Mouse (Mus musculus) megakaryocyte, embryonic 14.5 days (primary cell): ENCODE measurements around the gene Dab1. TPM values are rescaled to one million over a fixed set of nuclear protein-coding genes. Genes with fewer than 3 reads are reported as not detected.

Experiments
- H3K27me3 ChIP-seq: replicated peaks from 2 replicates; pipeline ENCODE3; 2012; ENCODE audit warnings: inconsistent platforms
- H3K36me3 ChIP-seq: replicated peaks from 2 replicates; pipeline ENCODE3; 2012; ENCODE audit warnings: low read length, inconsistent platforms, mixed read lengths
- H3K4me1 ChIP-seq: 2 replicates; pipeline ENCODE4 v1.6.1; 2012; ENCODE audit warnings: inconsistent platforms
- H3K4me3 ChIP-seq: replicated peaks from 2 replicates; pipeline ENCODE3; 2012; ENCODE audit warnings: moderate library complexity, mild to moderate bottlenecking, inconsistent platforms
- H3K9me3 ChIP-seq: 2 replicates; pipeline ENCODE4 v1.6.1; 2012; ENCODE audit warnings: inconsistent platforms
- FLI1 ChIP-seq: IDR thresholded peaks from 2 replicates; pipeline ENCODE4 v1.6.1; 2012; ENCODE audit warnings: low read length, inconsistent platforms, mixed read lengths
- GATA1 ChIP-seq: IDR thresholded peaks from 3 replicates; pipeline ENCODE4 v1.6.1; 2012; ENCODE audit warnings: mixed read lengths, low read length, inconsistent platforms, borderline replicate concordance
- polyA plus RNA-seq: library from polyadenylated mRNA; stranded (reverse); fragments of >175 nt; gene quantifications from 2 replicates; pipeline ENCODE4 v1.2.3, GENCODE M21; 2012; ENCODE audit warnings: low replicate concordance; ENCODE audit not compliant: insufficient read depth

The Dab1 gene
- polyA plus RNA-seq, 1 experiment = not detected

DNA sequence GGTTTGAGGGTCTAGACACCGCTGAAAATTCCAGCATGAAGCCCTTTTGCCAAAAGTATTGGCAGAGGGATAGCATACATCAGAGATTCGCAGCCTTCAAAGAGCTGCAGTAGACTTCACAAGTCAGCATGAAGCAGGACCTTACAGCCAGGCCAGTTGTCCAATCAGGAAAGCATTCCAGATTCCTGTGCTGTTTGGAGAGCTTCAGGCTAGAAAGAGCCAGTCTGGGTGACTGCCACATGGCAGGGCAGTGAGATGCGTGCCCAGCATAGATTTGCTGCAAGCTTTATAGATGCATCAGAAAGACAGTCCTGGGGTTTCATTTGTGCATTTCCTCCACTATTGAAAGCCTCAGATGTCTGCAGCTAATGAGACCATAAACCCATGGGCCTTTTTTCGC, 66.0 kb downstream of the Dab1 start:
- Histone ChIP-seq H3K4me1 (no peaks in the 10 kb centered on the region), H3K27me3 (no peaks in the 10 kb centered on the region), H3K36me3 (no peaks in the 10 kb centered on the region), H3K4me3 (no peak overlapping the region), H3K9me3 (peaks cover 22% of the 10 kb centered on the region)
- TF ChIP-seq FLI1 (no peak), GATA1 (no peak)

DNA sequence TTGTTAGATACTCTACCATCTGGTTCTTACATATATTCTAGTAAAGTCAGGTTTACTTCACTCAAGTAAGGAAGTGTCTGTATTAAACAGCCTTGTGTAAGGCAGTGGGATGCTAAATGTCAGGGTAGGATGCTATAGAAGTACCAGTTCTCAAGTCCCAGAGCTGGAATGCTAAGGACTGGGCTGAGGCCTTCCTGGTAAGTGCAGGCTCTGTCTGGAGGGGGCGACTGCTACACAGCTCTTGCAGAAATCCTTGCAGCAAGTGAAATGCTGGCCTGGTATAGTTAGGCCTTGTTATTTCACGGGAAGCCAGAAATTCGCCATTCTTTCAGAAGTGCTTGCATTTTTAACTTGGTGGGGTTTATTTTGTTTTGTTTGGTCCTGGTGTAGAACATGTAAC, 72.6 kb downstream of the Dab1 start:
- TF ChIP-seq FLI1 (no peak), GATA1 (no peak)
- H3K36me3 ChIP-seq = no peaks in the 10 kb centered on the region
- peaks cover 13% of the 10 kb centered on the region for H3K9me3 ChIP-seq
- no peaks in the 10 kb centered on the region for H3K4me1 ChIP-seq
- H3K27me3 ChIP-seq = no peaks in the 10 kb centered on the region
- no peak overlapping the region for H3K4me3 ChIP-seq

DNA sequence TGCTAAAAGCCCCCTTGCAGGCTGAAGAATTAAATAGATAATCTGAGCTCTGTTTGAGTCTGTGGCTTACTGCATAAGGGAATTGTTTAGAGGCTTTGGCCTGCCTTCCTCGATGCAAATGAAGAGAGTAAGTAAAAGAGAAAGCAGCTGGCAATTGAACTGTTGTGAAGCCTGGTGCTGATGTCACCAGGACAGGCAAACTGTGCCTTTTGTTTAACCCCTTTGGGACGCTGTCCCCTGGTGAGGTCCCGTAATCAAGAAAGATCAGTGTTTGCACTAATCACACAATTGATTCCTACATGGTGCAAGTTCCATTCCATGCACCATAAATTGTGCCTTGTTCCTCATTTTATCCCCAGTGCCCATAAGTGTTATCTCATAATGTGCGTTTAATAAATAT, 80.6 kb downstream of the Dab1 start:
- H3K4me3 ChIP-seq = no peak overlapping the region
- no peaks in the 10 kb centered on the region for H3K36me3 ChIP-seq
- H3K9me3 ChIP-seq = peaks cover 34% of the 10 kb centered on the region
- no peaks in the 10 kb centered on the region for H3K4me1 ChIP-seq
- no peaks in the 10 kb centered on the region for H3K27me3 ChIP-seq
- no peak for TF ChIP-seq GATA1
- TF ChIP-seq FLI1 = no peak

GRCm38 (mm10) chr4:103700392-103700791, 81.2 kb downstream of the Dab1 start:
- Histone ChIP-seq H3K9me3 (peaks cover 31% of the 10 kb centered on the region), H3K36me3 (no peaks in the 10 kb centered on the region), H3K4me3 (no peak overlapping the region), H3K4me1 (no peaks in the 10 kb centered on the region), H3K27me3 (no peaks in the 10 kb centered on the region)
- TF ChIP-seq GATA1 (no peak), FLI1 (no peak)

- H3K4me3 ChIP-seq = no peak overlapping the region
- no peaks in the 10 kb centered on the region for H3K4me1 ChIP-seq
- H3K36me3 ChIP-seq = no peaks in the 10 kb centered on the region
- TF ChIP-seq GATA1 = no peak
- TF ChIP-seq FLI1 = no peak
- peaks cover 28% of the 10 kb centered on the region for H3K9me3 ChIP-seq
- H3K27me3 ChIP-seq = no peaks in the 10 kb centered on the region
Measured at GRCm38 (mm10) chr4:103702137-103702536, 83.0 kb downstream of the Dab1 start.

DNA sequence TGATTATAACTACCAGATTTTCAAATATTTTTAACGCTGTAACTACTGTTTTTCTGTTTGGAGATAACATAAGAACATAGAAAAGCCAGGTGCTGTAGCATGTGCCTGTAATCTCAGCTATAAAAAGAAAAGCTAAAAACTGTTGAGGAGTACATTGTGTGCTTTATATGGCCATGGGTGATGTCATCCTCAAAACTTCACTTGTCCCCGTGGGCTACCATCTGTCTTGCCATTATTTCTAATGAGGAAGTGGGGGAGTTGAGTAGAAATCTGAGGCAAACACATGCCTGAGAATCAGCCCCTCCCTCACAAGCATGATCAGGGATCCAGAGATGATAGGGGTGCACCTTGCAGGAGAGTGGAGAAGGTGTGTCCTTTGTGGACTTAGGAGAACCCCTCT, 85.3 kb downstream of the Dab1 start:
- peaks cover 18% of the 10 kb centered on the region for H3K9me3 ChIP-seq
- TF ChIP-seq GATA1 (no peak), FLI1 (no peak)

DNA sequence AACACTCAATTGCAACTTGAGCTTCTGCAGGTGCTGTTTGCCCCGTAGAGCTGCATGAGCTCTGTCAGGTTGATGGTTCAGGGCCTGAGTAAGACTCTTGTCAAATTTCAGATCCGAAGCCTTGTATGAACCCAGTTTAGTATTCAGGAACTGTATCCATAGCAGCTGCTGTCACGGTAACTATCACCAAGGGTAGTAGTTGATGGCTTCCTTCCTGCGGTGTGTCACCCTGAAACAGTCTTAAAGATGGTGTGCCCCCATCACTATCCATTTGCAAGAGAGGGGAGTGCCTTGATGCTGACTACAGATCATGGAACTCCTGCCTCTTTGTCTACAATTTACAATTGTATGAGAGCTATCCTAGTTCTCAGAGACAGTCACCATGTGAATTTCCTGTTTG, 87.3 kb downstream of the Dab1 start:
- peaks cover 9% of the 10 kb centered on the region for H3K9me3 ChIP-seq
- H3K36me3 ChIP-seq = no peaks in the 10 kb centered on the region
- no peaks in the 10 kb centered on the region for H3K4me1 ChIP-seq
- H3K27me3 ChIP-seq = no peaks in the 10 kb centered on the region
- TF ChIP-seq GATA1 (no peak), FLI1 (no peak)
- H3K4me3 ChIP-seq = no peak overlapping the region

More for the DNA sequence above, 85.3 kb downstream of the Dab1 start:
- no peaks in the 10 kb centered on the region for H3K27me3 ChIP-seq
- no peak overlapping the region for H3K4me3 ChIP-seq
- no peaks in the 10 kb centered on the region for H3K4me1 ChIP-seq
- H3K36me3 ChIP-seq = no peaks in the 10 kb centered on the region

DNA sequence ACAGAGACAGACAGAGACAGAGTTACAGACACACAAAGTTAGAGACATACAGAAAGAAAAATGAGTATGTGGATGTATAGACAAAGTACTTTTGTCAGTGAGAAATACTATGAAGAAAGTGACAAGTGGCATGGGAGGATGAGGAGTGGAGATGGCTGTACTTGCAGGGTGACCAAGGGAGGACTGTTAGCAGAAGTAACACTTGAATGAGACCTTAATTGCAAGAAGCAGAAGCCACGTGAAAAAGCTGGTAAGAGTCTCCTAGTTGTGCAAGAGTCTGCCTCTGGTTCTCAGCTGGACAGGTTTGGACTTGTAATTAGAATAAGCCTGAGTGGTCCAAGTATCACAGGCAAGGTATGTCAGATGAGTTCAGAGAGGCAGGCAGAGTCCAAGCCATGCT, 88.0 kb downstream of the Dab1 start:
- H3K27me3 ChIP-seq = no peaks in the 10 kb centered on the region
- no peak for TF ChIP-seq GATA1
- no peak for TF ChIP-seq FLI1
- H3K4me3 ChIP-seq = no peak overlapping the region
- no peaks in the 10 kb centered on the region for H3K4me1 ChIP-seq
- H3K9me3 ChIP-seq = peaks cover 4% of the 10 kb centered on the region
- no peaks in the 10 kb centered on the region for H3K36me3 ChIP-seq

DNA sequence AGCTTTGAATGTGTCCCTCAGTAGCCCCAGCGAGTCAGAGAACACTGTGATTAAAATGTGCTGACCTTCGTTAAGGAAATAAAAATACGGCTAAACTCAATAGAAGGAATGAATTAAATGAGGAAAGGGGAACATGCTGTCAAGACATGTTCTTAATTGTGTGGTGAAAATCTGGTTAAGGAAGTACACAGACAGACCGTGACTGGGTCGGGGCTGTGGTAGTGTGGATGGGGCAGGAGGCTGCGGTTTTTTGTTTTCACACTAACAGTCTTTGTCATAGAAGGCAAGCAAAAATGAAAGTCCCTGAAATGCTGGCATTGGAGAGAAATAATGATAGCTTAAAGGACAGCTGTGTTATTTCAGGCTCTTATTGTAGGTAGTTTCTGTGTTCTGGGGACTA, 92.2 kb downstream of the Dab1 start:
- H3K4me3 ChIP-seq = no peak overlapping the region
- H3K36me3 ChIP-seq = no peaks in the 10 kb centered on the region
- TF ChIP-seq FLI1 = no peak
- no peak for TF ChIP-seq GATA1
- H3K9me3 ChIP-seq = peaks cover 29% of the 10 kb centered on the region
- no peaks in the 10 kb centered on the region for H3K4me1 ChIP-seq
- no peaks in the 10 kb centered on the region for H3K27me3 ChIP-seq

DNA sequence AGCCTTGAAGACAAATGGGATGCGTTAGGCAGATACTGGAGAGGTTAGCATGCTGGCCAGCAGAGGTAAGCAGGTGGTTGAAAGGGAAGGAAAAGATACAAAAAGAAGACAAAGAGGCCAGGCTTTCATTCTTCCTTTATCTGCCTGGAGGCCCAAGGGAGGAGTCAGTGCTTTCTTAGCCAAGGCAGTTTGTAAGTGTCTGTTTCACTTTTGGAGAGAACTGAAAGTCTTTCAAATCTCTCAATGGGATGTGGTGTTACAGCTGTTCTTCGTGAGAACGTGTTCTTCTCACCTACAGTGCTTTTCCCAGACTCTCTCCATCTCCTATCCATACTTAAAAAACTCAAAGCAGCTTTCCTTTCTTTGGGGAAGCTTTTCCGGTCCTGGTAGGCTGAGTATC, 94.8 kb downstream of the Dab1 start:
- no peaks in the 10 kb centered on the region for H3K4me1 ChIP-seq
- no peak overlapping the region for H3K4me3 ChIP-seq
- H3K27me3 ChIP-seq = no peaks in the 10 kb centered on the region
- no peaks in the 10 kb centered on the region for H3K36me3 ChIP-seq
- TF ChIP-seq FLI1 = no peak
- TF ChIP-seq GATA1 = no peak
- H3K9me3 ChIP-seq = peaks cover 40% of the 10 kb centered on the region

GRCm38 (mm10) chr4:103714991-103715390, 95.8 kb downstream of the Dab1 start:
- no peaks in the 10 kb centered on the region for H3K27me3 ChIP-seq
- H3K4me3 ChIP-seq = no peak overlapping the region
- H3K4me1 ChIP-seq = no peaks in the 10 kb centered on the region
- peaks cover 42% of the 10 kb centered on the region for H3K9me3 ChIP-seq
- no peaks in the 10 kb centered on the region for H3K36me3 ChIP-seq
- TF ChIP-seq GATA1 (no peak), FLI1 (no peak)
